Mouse (Mus musculus) thymus, postnatal 25 days (tissue): Measurements from ENCODE around the gene Gvin1.
"Not testable (repeated sequence)": the region's sequence is repeated elsewhere in the genome, so short reads cannot be mapped to it uniquely, and the experiment has no call there.

Source experiments
- DNase-seq: peaks from one replicate; pipeline ENCODE4 v3.0.0; 2022

Gene Gvin1

DNA sequence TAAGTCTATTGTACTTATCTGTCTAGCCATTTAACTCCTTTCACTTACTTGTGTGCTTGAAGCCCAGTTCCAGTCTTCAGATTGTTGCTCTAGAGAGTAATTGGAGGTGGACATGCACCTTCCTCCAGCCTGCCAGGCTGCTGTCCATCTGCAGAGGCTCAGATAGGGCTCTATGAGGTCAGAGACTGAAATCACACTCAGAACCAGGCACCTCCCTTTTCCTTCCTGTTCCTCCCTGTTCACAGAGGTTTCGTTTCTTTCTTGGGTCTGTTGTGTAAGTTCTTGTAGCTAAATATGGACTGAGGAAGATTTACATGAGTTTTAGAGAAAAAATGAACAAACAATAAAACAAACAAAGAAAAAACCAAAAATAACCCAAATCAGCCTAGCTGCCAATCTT is at the start of gene Gvin1:
TSS of gene Gvin1 (minus strand) at position 150 of the 400 bp plus-strand sequence.
- DNase-seq: not testable (repeated sequence)

DNA sequence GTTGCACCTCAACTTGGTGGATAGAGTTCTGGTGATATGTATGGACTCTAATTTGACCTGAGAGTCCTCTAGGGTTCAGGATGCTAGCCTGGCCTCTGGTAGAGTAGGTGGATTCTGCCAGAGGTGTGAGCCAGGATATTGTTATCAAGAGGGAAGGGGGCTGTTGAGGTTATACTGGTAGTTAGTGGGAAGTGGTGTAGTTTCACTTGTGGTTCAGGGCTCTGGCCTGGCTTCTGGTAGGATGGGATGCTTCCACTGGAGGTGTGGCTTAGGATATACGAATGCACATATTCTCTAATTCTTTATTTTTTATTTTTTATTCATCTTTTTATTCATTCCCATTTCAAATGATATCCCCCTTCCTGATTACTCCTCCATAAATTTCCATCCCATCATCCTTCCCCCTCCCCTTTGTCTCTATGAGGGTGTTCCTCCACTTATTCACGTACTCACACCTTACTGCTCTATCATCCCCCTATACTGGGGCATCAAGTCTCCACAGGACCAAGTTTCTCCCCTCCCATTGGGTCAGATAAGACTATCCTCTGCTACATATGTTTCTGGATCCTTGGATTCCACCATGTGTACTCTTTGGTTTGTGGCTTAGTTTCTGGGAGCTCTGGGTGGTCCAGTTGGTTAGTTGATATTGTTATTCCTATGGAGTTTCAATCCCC is 36.9 kb upstream of the Gvin1 start:
- DNase-seq: no peak

DNA sequence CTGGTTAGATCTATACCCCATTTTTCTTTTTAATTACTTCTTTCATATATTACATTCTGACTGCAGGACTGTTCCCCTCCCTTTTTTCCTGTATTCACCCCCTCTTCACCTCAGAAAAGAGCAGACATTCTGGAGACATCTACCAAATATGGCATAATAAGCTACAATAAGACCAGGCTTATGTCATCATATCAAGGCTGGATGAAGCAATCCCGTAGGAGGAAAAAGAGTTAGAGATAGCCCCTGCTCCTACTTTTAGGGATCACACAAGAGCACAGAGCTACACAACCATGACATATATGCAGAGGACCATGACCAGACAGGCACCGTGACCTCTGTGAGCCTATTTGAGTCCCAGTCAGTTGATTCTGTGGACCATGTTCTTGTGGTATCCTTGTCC is 33.8 kb upstream of the Gvin1 start:
- DNase-seq: no peak

DNA sequence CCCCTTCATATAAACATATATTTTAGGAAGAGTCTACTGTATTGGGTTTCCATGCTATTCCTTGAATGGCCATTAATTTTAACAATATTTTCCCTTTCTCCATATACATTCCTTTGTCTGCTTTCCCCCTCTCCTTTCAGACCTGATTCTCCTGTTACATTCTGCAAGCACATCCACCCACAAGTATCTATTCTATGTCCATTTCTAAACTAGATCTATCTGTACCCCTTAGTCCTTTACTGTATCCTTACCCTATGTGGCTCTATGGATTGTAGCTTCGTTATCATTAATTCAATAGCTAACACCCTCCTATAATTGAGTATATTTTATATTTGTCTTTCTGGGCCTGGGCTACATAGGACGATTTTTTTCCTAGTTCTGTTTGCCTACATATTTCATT is 33.1 kb upstream of the Gvin1 start:
- DNase-seq: no peak

DNA sequence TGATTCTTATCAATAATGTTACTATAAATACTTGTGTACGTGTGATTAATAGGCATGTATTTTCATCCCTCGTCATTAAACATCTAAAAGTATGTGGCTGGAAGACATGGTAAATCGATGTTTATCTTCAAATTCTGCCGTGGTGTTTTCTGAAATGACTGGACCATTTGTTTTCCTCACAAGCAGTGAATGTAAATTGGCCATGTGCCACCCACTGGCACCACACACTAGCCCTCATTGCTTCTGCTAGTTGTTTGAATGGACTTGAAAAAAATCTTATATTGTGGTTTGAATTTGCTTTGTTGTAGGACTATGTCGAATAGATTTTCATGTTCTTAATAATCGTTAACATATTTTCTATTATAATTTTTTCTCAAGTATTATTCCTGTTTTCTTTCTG is 30.5 kb upstream of the Gvin1 start:
- DNase-seq: no peak

DNA sequence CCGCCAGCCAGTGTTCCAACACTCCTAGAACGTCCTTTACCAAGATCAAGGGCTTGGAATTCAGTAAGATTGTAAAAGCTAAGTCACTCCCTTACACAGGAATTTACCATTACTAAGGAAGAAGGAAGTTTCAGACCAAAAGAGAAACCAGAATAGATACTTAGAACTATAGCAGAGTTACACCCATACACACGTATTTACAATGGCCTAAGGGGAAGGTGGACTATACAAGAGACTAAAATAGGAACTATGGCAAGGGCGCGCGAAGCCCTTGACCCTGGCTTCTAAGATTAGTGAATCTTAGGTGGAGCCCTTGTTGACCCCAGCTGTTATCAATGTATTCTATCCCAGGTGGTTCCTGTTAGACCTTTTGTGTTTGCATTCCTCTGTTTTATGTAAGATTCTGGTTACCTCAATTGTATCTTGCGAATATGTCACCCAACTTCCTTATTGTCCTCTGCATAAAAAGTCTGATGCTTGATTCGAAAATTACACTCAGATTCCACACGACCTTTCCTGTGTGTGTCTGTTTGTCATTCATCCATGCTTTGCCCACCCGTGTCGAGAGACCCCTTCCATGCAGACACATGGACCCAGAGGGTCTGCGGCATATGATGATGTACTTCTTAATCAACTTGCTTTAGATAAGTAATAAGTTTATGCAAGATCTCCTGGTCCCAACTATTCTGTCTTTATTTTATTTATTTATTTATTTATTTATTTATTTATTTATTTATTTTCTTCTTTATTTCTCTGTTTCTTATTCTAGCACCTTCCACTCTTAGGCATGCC is 25.6 kb upstream of the Gvin1 start:
- not testable (repeated sequence) for DNase-seq

DNA sequence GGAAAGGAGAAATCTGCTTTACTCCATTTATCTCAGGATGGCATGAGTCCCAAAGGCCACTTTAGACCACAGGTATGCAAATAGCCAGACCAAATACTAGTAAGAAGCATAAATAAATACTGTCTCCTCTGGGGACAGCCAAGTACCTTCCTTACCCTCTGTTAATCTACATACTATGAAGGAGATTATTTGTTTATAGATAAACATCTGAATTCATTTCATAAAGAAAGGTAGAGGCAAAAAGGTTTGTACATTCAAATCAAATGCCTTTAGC is 22.0 kb upstream of the Gvin1 start:
- DNase-seq: no peak

DNA sequence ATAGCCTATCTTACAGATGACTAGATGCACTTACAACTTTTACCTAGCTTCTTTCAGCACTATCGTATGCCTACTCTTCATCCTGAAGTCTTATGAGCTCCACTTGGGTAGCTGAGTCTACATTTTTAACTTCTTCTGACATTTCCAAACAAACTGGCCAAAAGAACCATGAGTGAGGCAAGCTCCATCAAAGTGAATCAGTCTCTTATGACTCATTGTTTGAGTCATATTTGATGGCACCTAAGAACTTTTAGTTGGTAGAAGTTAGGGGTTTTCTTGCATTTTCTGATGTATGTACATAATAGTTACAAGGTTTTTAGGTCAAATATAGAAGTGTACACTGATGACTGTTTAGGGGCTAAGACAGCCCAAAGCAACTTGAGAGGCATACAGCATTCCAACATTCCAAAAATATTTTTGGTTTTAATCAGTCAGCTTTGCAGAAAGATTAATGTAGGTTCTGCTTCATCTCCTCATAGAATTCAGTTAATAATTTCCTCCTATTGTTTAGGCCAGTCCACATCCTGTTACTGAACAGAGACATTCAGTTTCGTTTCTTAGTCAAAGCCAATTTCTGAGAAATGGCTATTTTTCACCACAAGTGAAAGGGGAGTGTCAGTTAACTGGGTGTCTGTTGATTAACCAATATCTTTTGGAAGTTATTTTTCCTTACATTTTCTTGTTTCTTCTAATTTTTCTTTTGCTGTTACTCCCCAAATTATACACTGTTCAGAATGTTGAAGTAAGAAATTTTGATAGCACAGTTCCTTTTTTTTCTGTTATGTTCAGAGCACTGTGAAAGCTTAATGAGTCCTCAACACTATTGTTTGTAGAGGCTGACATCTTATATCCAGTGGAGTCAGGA is 21.4 kb upstream of the Gvin1 start:
- DNase-seq: no peak

DNA sequence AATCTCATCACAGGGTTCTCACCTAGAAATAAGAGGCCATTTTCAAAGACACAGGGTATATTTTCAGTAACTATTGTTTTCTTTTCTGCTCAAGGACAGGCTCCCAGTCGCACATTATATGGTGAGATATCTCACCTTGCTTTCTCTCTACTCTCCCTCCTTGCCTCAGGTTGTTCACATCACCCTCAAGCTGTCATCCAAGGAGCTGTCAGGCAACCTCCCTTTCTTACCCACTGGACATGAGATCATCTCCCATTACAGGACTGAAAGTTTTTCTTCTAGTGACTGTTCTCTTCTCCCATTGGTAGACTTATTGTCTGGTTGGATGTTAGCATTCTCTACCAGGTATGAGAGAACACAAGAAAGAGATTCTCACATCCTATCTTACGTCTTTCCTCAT is 20.5 kb upstream of the Gvin1 start:
- no peak for DNase-seq

DNA sequence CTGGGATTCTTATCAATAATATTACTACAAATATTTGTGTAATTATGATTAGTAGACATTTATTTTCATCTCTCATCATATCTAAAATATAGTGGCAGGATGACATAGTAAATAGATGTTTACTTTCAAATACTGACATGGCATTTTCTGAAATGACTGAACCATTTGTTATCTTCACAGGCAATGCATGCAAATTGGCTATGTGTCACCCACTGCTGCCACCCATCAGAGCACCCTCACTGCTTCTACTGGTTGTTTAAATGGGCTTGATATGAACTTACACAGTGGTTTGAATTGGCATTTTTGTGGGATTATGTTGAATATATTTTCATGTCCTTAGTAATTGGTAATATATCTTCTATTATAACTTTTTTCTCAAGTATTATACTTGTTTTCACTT is 784 bp upstream of the Gvin1 start:
- not testable (repeated sequence) for DNase-seq

DNA sequence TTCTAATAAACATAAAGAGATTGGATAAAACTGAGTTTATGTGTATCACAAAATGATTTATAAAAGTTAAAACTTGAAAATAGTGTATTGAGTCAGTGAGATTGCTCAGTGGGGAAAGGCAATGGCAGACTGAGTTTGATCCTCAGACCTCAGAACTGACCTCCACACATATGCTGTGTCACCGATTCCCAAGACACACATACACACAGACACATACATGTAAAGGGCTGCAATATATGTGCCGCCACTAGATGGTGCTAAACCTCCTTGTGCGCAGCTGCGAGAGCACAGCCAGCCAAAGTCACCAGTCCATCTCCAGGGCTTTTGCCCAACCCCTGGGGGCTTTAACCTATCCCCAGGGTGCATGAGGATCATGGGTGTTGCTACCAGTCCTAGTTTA is 1.4 kb downstream of the Gvin1 start:
- not testable (repeated sequence) for DNase-seq

DNA sequence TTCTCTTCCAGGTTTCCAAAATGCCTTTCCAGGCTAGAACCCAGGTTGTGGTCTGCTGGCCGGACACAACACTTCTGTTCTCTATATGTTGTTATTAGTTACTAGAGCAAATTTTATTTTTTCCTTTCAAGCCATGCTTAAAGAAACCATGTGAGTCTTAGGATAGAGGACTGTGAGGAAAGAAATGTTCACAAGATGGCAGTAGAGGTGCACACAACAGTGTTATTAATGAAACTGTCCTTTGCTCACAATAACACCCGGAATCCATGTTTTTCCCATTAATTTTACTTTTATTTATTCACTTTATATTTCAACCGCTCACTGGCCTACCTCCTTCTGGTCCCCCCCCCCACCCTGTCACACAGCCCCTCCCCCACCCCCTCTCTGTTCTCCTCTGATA is 8.5 kb downstream of the Gvin1 start:
- not testable (repeated sequence) for DNase-seq

DNA sequence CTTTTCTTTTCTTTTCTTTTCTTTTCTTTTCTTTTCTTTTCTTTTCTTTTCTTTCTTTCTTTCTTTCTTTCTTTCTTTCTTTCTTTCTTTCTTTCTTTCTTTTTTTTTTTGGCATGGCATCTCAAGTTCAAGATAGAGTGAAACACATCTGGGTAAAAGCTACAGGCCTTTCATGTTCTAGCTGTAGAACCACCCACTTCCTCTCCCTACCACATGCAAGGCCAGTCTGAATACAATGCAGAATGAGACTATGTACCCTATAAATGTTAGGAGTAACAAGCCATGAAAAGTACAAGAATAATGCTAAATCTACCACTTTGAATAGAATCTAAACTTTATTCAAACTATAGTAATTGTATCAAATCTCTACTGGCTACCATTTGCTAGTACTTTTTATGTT is 38.1 kb downstream of the Gvin1 start:
- not testable (repeated sequence) for DNase-seq

DNA sequence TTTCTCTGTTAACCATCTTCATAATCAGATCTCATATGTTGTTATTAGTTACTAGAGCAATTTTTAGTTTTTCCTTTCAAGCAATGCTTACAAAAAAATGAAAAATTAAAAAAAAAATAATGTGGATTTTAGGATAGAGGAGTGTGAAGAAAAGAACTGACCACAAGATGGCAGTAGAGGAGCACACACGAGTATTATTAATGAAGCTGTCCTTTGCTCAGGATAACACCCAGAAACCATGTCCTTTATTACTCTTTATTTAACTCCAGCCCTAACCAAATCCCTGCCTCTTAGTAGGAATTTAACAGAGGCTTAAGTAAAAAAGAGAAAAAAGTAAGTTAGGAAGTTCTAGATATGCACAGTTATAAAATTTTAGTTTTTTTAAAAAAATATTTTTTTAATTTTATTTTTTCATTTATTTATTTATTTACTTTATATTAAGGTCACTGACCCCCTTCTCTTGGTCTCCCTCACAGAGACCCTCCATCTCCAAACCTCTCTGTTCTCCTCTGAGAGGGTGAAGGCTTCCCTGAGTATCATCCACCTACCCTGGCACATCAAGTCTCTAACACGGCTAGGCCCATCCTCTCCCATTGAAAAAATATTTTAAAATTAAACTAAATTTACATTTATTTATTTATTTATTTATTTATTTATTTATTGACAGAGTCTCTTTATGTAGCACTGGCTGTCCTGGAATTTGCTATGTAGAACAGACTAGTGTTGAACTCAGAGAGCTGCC is 69.9 kb downstream of the Gvin1 start:
- not testable (repeated sequence) for DNase-seq

DNA sequence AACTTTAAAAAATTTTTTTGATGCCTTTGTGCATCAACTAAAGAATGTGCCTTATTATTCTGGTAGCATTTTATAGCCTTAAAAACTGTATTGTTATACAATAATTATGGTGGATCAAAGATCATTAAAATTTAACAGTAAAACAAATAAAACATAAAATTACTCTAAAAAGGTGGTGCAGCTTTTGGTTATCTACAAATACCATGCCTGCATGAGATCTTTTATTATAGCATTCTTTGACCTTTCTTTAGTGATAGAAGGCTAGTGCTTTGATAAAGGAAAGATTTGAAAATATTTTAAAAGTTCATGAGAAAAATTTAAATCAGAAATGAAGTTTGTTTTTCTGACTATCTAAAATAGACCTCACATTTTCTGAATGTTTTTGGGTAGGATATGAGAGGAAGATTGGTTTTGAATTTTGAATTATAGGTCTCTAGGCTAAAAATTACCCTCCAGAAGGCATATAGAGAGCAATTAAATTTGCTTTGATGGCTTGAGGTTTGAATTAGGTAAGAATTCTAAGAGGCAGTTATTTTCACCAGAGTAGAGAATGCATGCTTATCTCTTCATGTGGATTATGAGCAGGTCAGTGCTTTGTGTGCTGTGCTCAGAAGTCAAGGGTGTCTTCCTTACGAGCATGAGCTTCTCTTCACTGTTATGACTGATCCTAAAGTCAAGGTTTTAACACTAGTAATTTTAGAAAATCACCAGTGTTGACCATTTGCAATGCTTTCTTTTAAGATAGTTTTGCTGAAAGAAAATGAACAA is 73.8 kb downstream of the Gvin1 start:
- not testable (repeated sequence) for DNase-seq

DNA sequence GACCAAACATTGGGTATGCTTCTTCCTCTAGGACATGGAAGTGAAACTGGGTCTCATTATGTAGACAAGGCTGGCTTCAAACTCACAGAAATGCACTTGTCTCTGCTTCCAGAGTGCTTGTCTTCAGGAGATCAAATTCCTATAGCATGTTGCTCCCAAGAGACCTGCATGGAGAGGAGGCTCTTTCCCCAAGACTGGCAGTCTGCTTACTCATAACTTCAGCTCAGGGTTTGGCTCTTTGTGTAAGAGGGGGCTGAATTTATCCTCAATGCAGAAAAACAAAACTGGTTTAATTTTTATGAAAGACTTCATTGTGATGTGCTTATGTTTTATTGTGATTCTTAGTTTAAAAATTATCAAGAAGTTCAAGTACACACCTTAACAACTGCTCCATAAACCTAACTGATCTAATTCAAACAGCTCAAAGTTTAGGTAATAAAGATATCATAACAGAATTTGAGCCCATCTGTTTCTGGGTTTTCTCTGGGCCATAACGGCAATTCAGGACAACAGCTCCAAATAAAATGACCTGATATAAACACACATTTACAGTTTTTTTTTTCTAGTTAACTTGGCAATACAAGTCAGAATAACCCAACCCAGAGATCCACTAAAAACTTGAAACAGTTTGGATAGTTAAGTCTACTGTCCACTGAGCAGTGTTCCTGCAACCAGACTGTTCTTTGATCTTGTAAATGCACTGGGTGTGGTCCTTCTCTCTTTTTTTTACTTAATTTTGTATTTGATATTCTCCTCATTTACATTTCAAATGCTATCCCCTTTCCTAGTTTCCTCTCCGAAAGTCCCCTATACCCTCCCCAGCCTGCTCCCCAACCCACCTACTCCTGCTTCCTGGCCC is 97.8 kb downstream of the Gvin1 start:
- DNase-seq: not testable (repeated sequence)
